Mouse (Mus musculus) kidney, embryonic 15.5 days (tissue): ENCODE measurements around the gene Gm28038. TPM values are rescaled to one million over a fixed set of nuclear protein-coding genes. Genes with fewer than 3 reads are reported as not detected.
A peak's percentile ranks its signal among the peaks of the same experiment; 100 is the strongest.

Experiments
- ATAC-seq: fragments of 200-750 bp; cut with Nextera tagmentation; replicated peaks from 2 replicates; pipeline ENCODE4 v1.8.0; 2017; ENCODE audit warnings: moderate TSS enrichment; ENCODE audit not compliant: low FRiP score
- H3K27ac ChIP-seq: fragments of 300-500 bp; sonication (generic); 2 replicates; pipeline ENCODE4 v1.5.1; 2015; ENCODE audit warnings: mild to moderate bottlenecking, inconsistent platforms
- H3K27me3 ChIP-seq: fragments of 300-500 bp; sonication (generic); 2 replicates; pipeline ENCODE4 v1.6.1; 2015; ENCODE audit warnings: inconsistent platforms
- H3K36me3 ChIP-seq: fragments of 300-500 bp; sonication (generic); 2 replicates; pipeline ENCODE4 v1.6.1; 2015; ENCODE audit warnings: inconsistent platforms
- H3K4me1 ChIP-seq: fragments of 300-500 bp; sonication (generic); 2 replicates; pipeline ENCODE4 v1.6.1; 2015; ENCODE audit warnings: inconsistent platforms
- H3K4me2 ChIP-seq: fragments of 300-500 bp; sonication (generic); 2 replicates; pipeline ENCODE4 v1.6.1; 2015; ENCODE audit warnings: moderate library complexity, mild to moderate bottlenecking, inconsistent platforms
- H3K4me3 ChIP-seq: fragments of 300-500 bp; sonication (generic); replicated peaks from 2 replicates; pipeline ENCODE4 v1.5.1; 2015; ENCODE audit warnings: mild to moderate bottlenecking, inconsistent platforms
- H3K9ac ChIP-seq: fragments of 300-500 bp; sonication (generic); 2 replicates; pipeline ENCODE4 v1.6.1; 2015; ENCODE audit warnings: mild to moderate bottlenecking, inconsistent platforms
- H3K9me3 ChIP-seq: fragments of 300-500 bp; sonication (generic); replicated peaks from 2 replicates; pipeline ENCODE4 v1.6.1; 2016; ENCODE audit warnings: inconsistent platforms
- WGBS: fragments of 180-500 bp; shearing (Covaris S2); methylation state at CpG from one replicate; pipeline ENCODE4 v1.1.7; 2015; ENCODE audit warnings: mixed read lengths; 5-methylcytosine and 5-hydroxymethylcytosine counted together
- polyA plus RNA-seq: library from polyadenylated mRNA; unstranded; fragments of >200 nt; fragmentation: Nextera tagmentation; extraction: Ambion mirVana; gene quantifications from 2 replicates; pipeline ENCODE4 v1.2.1, GENCODE M21; 2015

Gene Gm28038
- not detected in 2 replicates for polyA plus RNA-seq

DNA sequence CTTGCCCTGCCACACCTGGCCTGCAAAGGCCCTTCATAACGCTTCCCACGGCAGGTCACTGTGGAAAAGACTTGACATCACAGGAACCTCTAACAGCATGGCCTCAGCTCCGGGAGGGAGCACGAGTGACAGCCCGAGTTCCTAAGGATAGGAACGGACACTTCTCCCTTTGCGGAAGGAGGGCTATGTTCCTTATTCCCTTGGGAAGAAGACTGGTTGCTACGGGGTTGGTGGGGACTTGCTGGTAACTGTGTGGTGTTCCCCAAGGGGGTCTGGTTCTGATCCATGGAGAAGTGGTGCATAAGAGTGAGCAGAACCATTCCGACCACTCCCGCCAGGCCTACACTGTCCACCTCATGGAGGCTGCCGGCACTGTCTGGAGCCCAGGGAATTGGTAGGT lies at the start of gene Gm28038:
Gm28038 (plus strand) TSS at position 301 of the 400 bp plus-strand sequence.
- no peak for ATAC-seq
- WGBS = 91% methylated on average over 11 of the region's 11 CpGs

DNA sequence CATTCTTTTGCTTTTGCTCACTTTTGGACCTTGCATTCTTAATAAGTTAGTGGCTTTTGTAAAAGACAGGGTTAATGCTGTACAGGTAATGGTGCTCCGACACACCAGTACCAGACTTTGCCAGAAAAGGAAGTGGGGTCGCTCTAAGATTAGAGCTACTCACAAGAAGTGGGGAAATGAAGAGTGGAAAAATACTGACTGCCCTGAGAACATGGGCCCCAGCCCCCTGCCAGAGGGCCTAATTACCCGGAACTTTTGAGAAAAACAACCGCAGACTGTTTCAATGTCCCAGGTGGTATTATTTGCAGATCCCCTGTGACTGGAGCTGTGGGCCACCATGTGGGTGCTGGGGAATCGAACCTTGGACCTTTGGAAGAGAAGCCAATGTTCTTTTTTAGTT lies 45.2 kb upstream of the Gm28038 start:
- Histone ChIP-seq H3K36me3 (peaks cover 8% of the 10 kb centered on the region), H3K4me2 (no peak overlapping the region), H3K27ac (no peak overlapping the region), H3K27me3 (no peaks in the 10 kb centered on the region), H3K9me3 (no peaks in the 10 kb centered on the region), H3K9ac (no peak overlapping the region), H3K4me3 (no peak overlapping the region), H3K4me1 (peaks cover 34% of the 10 kb centered on the region)
- WGBS = 68% methylated on average over 5 of the region's 5 CpGs
- ATAC-seq = no peak

More for the DNA sequence above, at the start of gene Gm28038:
- no peak within 1 kb of the TSS for H3K9ac ChIP-seq
- no peaks in the 10 kb centered on the region for H3K9me3 ChIP-seq
- no peaks in the 10 kb centered on the region for H3K27me3 ChIP-seq
- H3K4me3 ChIP-seq = no peak within 1 kb of the TSS
- H3K4me2 ChIP-seq = no peak within 1 kb of the TSS
- H3K27ac ChIP-seq = no peak within 1 kb of the TSS
- 0 out of 2 replicates have a peak, but pooled peaks cover 15% of the 10 kb centered on the region for H3K36me3 ChIP-seq
- peaks cover 13% of the 10 kb centered on the region for H3K4me1 ChIP-seq

DNA sequence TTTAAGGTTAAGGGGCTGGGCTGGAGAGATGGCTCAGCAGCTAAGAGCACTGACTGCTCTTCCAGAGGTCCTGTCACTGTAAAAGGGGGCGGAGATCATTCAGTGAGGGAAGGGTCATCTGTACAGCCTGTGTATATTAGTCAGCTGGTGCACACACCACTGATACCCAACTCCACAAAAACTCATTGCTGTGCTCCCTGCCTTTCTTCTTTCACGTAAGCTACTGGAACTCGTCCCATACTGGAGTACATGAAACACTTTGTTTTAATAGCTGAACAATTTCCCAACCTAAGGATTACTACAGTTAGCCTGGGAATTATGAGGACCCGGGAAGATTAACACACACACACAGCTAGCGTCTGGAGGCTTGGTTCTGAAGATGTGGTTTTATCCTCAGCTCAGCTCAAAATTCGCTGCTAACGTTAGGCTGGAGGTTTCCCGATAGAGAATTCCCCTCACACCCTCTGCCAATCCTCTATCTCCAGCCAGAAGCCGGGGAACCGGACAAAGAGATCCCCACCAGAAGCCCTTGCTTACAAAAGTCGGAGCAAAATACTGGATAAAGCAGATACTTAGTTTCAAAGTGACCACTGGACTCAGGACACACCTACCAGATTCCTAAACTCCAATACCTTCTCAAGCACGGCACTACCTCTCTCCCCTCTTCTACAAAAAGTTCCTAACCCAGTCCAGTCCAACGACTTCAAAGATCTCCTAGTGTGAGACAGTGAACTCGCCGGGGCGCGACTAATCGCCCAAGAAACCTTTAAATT lies 44.2 kb upstream of the Gm28038 start:
- Histone ChIP-seq H3K4me1 (peaks cover 40% of the 10 kb centered on the region), H3K9me3 (no peaks in the 10 kb centered on the region), H3K9ac (peak overlapping the region; percentile 56), H3K27me3 (no peaks in the 10 kb centered on the region), H3K4me3 (peak overlapping the region; percentile 89), H3K36me3 (peaks cover 18% of the 10 kb centered on the region), H3K4me2 (peak overlapping the region; percentile 82), H3K27ac (peak overlapping the region; percentile 92)
- 3% methylated on average over 18 of the region's 18 CpGs for WGBS
- ATAC-seq = no peak

DNA sequence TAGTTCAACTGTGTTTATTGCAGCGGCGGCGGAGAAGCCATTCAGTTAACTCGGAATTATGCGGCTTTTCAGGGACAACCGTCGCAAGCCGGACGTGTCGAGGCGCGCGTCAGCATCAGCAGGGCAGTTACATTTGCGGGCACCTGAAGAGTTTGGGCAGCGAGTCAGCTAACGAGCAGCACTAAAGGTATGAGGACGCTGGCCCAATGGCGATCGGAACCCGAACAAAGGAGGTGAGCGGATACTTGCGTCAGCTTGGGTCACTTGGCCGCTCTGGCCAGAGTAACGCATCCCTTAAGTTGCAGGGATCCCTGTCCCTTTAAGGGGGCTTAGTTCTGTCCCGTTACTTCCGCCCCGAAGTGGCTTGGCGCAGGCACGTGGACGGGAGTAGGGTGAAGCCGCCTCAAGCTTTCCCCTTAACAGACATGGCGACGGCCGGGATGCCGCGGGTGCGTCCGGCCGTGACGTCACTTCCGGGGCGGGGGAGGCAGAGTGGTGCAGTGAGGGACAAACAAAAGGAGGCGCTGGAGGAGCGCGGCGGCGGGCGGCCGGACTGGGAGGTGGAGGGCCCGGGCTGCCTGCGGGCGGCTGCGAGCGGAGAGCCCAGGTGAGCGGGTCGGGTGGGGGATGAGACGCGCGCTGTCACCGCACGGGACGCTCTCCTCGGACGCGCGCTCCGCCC lies 43.5 kb upstream of the Gm28038 start, which contains the start of gene Lrrc8a:
Lrrc8a (plus strand) TSS at position 517 of the 682 bp plus-strand sequence.
- H3K9ac ChIP-seq = peak within 1 kb of the TSS; percentile 85
- H3K4me3 ChIP-seq = peak within 1 kb of the TSS; percentile 89
- peak within 1 kb of the TSS; percentile 82 for H3K4me2 ChIP-seq
- no peaks in the 10 kb centered on the region for H3K27me3 ChIP-seq
- ATAC-seq = peak; percentile 97
- H3K27ac ChIP-seq = peak within 1 kb of the TSS; percentile 92
- H3K36me3 ChIP-seq = peaks cover 24% of the 10 kb centered on the region
- H3K4me1 ChIP-seq = peaks cover 48% of the 10 kb centered on the region
- under 1% methylated on average over 53 of the region's 67 CpGs for WGBS
- no peaks in the 10 kb centered on the region for H3K9me3 ChIP-seq

DNA sequence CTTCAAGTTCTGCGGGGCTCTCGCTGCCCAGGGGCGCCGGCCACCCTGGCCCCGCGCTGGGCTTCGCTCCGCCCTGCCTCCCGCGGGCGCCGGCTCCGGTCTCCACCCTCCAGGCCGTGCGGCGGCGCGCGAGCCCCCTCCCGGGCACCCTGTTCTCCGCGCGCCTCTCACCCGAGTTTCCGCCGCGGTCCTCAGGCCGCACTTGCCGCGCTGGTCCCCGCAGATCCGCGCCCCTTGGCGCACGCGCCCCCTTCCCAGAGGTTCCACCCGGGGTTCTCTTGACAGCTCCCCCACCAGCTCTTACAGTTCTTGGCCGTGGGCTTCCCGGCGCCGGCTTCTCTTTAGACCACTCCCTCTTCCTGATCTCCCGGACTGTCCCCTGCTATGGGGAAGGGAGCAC lies 43.0 kb upstream of the Gm28038 start:
- peaks cover 26% of the 10 kb centered on the region for H3K36me3 ChIP-seq
- peaks cover 53% of the 10 kb centered on the region for H3K4me1 ChIP-seq
- under 1% methylated on average over 41 of the region's 42 CpGs for WGBS
- peak overlapping the region; percentile 89 for H3K4me3 ChIP-seq
- H3K27me3 ChIP-seq = no peaks in the 10 kb centered on the region
- peak overlapping the region; percentile 82 for H3K4me2 ChIP-seq
- peak overlapping the region; percentile 85 for H3K9ac ChIP-seq
- ATAC-seq = peak; percentile 91
- H3K9me3 ChIP-seq = no peaks in the 10 kb centered on the region
- H3K27ac ChIP-seq = peak overlapping the region; percentile 92

DNA sequence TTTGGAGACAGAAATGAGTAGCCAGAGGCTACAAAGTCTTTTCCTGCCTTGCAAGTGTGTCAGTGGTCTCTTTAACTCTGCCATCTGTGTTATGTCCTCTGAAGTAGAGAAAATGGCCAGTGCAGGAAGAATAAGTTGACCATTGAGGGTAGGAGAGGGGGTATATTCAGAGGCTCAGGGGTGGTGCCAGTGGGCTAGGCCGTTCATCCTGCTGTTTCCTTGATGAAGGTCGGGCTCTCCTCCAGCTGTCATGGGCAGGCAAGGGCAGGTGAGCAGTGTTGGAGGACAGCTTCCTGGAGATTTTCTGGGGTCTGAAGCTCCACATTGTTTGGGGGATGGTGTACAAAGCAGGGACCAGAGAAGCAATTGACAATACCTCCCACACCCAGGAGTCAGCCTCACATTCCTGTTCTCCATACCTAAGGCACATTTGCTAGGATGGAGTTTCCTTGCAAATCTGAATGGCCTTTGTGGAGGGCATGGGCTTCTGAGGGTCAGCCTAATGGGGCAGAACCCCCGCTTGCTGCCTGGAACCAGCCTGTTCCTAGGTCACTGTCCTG lies 41.9 kb upstream of the Gm28038 start:
- Histone ChIP-seq H3K9me3 (no peaks in the 10 kb centered on the region), H3K27ac (peak overlapping the region; percentile 70), H3K36me3 (peaks cover 37% of the 10 kb centered on the region), H3K4me1 (peaks cover 60% of the 10 kb centered on the region), H3K9ac (peak overlapping the region; percentile 85), H3K4me2 (peak overlapping the region; percentile 82), H3K27me3 (no peaks in the 10 kb centered on the region), H3K4me3 (peak overlapping the region; percentile 89)
- WGBS = 58% methylated on average over 3 of the region's 3 CpGs
- no peak for ATAC-seq

DNA sequence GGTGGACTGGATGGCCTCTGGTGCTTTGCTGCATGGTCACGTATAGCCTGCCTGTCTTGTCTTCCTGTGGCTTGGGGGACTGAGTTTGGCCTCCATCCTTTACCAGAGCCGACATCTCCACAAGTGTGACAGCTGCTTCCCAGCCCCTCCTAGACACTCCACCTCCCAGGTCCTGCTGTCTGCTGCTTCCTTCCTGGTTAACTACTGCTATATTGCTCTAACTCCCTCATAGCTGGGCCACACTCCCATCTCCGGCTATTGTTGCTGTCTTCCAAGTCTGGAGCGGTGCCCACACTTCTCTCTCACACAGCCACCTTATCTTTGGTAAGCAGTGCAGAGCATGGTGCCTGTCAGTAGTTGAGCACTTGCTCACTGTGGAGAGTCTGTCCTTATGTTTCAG lies 41.1 kb upstream of the Gm28038 start:
- peak overlapping the region; percentile 70 for H3K27ac ChIP-seq
- H3K4me1 ChIP-seq = peaks cover 68% of the 10 kb centered on the region
- H3K4me2 ChIP-seq = peak overlapping the region; percentile 82; the same call in 1 of the 2 replicates
- H3K27me3 ChIP-seq = no peaks in the 10 kb centered on the region
- no peaks in the 10 kb centered on the region for H3K9me3 ChIP-seq
- WGBS = 69% methylated on average over 4 of the region's 4 CpGs
- peaks cover 45% of the 10 kb centered on the region for H3K36me3 ChIP-seq
- 0 out of 2 replicates have a peak overlapping the region, but pooled peaks have one; percentile 85 for H3K9ac ChIP-seq
- no peak for ATAC-seq
- no peak overlapping the region for H3K4me3 ChIP-seq

DNA sequence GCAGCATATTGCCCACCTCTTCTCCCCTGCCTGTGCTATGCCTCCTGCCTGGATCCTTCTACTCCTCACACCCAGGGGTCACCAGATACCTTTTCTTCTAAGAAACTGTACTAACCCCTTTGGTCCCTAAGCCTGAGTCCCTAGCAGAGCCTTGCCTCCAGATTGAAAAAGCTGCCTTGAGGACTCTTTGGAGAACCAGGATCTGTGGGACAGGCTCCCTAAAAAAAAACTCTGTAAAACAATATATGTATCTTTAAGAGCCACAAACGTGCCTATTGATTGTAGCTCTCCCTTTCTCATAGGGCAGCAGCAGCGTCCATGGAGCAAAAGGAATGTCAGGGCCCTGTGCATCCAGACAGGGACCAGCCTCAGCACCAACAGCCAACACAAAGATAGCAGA lies 40.6 kb upstream of the Gm28038 start, which contains the start of gene Gm28035:
Gm28035 (plus strand) TSS at position 301 of the 400 bp plus-strand sequence.
- no peak for ATAC-seq
- 65% methylated on average over 2 of the region's 2 CpGs for WGBS
- peaks cover 69% of the 10 kb centered on the region for H3K4me1 ChIP-seq

DNA sequence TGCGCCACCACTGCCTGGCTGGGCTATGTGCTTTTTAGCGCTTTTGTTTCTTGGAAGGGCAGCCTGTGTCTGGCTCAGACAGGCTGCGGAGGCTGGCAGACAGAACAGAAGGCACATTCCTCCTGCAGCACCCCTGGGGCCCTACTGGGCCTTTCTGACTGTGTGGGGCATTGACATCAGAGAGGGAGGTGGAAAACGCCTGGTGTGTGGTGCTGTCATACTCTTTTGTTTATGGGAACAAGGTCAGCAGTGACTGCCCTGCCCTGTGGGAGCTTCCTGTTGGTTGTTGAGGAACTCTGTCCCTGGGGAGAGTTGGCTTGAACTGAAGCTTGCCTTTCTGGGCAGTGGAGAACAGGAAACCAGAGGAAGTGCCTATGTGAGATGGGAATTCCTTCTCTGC lies 38.3 kb upstream of the Gm28038 start:
- H3K4me1 ChIP-seq = peaks cover 62% of the 10 kb centered on the region
- H3K4me3 ChIP-seq = no peak overlapping the region
- peaks cover 58% of the 10 kb centered on the region for H3K36me3 ChIP-seq
- no peaks in the 10 kb centered on the region for H3K27me3 ChIP-seq
- no peaks in the 10 kb centered on the region for H3K9me3 ChIP-seq
- WGBS = 47% methylated on average over 4 of the region's 4 CpGs
- H3K9ac ChIP-seq = no peak overlapping the region
- 0 out of 2 replicates have a peak, but pooled peaks have one; percentile 23 for ATAC-seq
- H3K4me2 ChIP-seq = no peak overlapping the region
- peak overlapping the region; percentile 72 for H3K27ac ChIP-seq

More for the DNA sequence above, 40.6 kb upstream of the Gm28038 start, which contains the start of gene Gm28035:
- Histone ChIP-seq H3K9me3 (no peaks in the 10 kb centered on the region), H3K27ac (peak within 1 kb of the TSS; percentile 70), H3K4me2 (peak within 1 kb of the TSS; percentile 82), H3K9ac (0 out of 2 replicates have a peak within 1 kb of the TSS, but pooled peaks have one; percentile 85), H3K27me3 (no peaks in the 10 kb centered on the region), H3K4me3 (peak within 1 kb of the TSS; percentile 89; the same call in 1 of the 2 replicates), H3K36me3 (peaks cover 48% of the 10 kb centered on the region)

DNA sequence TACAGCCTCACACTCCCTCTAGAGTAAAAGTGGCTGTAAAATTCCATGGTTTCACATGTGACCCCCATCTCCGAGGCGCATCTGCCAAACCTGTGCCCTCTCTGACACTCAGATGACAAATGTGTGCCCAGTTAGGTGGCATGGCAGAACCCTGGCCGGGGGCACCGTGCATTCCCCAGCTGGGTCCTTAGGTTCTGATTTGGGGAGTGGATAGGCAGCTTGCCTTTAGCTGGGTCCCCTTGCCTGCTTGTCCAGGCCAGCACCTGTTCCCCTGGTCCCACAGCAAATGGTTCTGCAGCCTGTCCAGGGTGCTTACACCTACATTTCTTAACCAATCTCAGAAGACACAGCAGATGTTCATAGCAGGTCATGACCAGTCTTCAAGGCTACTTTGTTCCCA lies 37.5 kb upstream of the Gm28038 start:
- Histone ChIP-seq H3K4me3 (no peak overlapping the region), H3K4me2 (no peak overlapping the region), H3K9ac (no peak overlapping the region), H3K9me3 (no peaks in the 10 kb centered on the region), H3K27me3 (no peaks in the 10 kb centered on the region), H3K36me3 (peaks cover 63% of the 10 kb centered on the region), H3K4me1 (peaks cover 59% of the 10 kb centered on the region), H3K27ac (peak overlapping the region; percentile 72)
- ATAC-seq = no peak
- 83% methylated on average over 4 of the region's 4 CpGs for whole genome bisulfite sequencing

DNA sequence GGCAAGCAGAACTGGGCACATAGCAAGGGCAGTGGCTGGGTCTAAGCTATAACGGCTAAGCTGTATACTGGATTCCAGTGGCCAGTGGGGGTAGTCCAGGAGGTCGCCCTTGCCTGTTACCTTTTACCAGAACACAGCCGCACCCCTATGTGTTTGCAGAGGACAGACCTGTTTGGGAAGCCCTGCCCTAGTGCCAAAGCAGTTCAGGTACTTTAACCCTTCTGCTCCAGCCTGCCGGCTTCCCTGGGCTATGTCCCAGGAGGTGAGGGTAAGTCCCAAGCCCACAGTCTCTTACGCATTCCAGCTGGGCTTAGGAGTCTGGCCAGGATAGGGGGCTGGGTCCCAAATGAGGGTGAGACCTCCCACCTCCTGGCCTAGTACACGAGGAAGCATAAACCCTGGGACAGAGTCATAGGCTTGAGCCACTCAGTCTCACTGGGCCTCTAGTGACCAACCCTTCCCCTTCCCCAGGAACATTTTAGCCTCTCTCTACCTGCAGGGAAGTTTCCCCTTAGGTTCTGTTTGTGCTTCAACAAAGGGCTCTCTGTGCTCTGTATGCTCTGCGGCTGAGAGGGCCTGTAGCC lies 36.2 kb upstream of the Gm28038 start:
- Histone ChIP-seq H3K27ac (no peak overlapping the region), H3K4me3 (no peak overlapping the region), H3K9me3 (no peaks in the 10 kb centered on the region), H3K27me3 (no peaks in the 10 kb centered on the region), H3K36me3 (peaks cover 76% of the 10 kb centered on the region), H3K4me1 (peaks cover 46% of the 10 kb centered on the region), H3K4me2 (no peak overlapping the region), H3K9ac (no peak overlapping the region)
- ATAC-seq = no peak
- WGBS = 58% methylated on average over 7 of the region's 7 CpGs
